Mouse (Mus musculus) forebrain, embryonic 15.5 days (tissue): ENCODE results near the gene Eif5a. TPM values are rescaled to one million over a fixed set of nuclear protein-coding genes. Genes with fewer than 3 reads are reported as not detected.
A peak's percentile ranks its signal among the peaks of the same experiment; 100 is the strongest.

ENCODE experiments used
- ATAC-seq: fragments of 200-750 bp; cut with Nextera tagmentation; replicated peaks from 2 replicates; pipeline ENCODE4 v1.8.0; 2017; ENCODE audit warnings: mild to moderate bottlenecking, moderate TSS enrichment, moderate library complexity
- H3K27ac ChIP-seq: fragments of 300-500 bp; sonication (generic); replicated peaks from 2 replicates; pipeline ENCODE4 v1.5.1; 2015; ENCODE audit warnings: mild to moderate bottlenecking, inconsistent platforms
- H3K27me3 ChIP-seq: fragments of 300-500 bp; sonication (generic); 2 replicates; pipeline ENCODE4 v1.6.1; 2015; ENCODE audit warnings: inconsistent platforms
- H3K36me3 ChIP-seq: fragments of 300-500 bp; sonication (generic); 2 replicates; pipeline ENCODE4 v1.6.1; 2015; ENCODE audit warnings: mild to moderate bottlenecking, inconsistent platforms
- H3K4me1 ChIP-seq: fragments of 300-500 bp; sonication (generic); 2 replicates; pipeline ENCODE4 v1.6.1; 2015; ENCODE audit warnings: inconsistent platforms
- H3K4me2 ChIP-seq: fragments of 300-500 bp; sonication (generic); replicated peaks from 2 replicates; pipeline ENCODE4 v1.6.1; 2015; ENCODE audit warnings: mild to moderate bottlenecking, inconsistent platforms
- H3K4me3 ChIP-seq: fragments of 300-500 bp; sonication (generic); 2 replicates; pipeline ENCODE4 v1.5.1; 2015; ENCODE audit warnings: mild to moderate bottlenecking, inconsistent platforms
- H3K9ac ChIP-seq: fragments of 300-500 bp; sonication (generic); replicated peaks from 2 replicates; pipeline ENCODE4 v1.6.1; 2015; ENCODE audit warnings: mild to moderate bottlenecking, inconsistent platforms
- H3K9me3 ChIP-seq: fragments of 300-500 bp; sonication (generic); 2 replicates; pipeline ENCODE4 v1.6.1; 2016; ENCODE audit warnings: inconsistent platforms
- WGBS: fragments of 180-500 bp; shearing (Covaris S2); methylation state at CpG from one replicate; pipeline ENCODE4 v1.1.7; 2015; ENCODE audit warnings: mixed read lengths; 5-methylcytosine and 5-hydroxymethylcytosine counted together
- polyA plus RNA-seq: library from polyadenylated mRNA; unstranded; fragments of >200 nt; fragmentation: Nextera tagmentation; extraction: Ambion mirVana; gene quantifications from 2 replicates; pipeline ENCODE4 v1.2.1, GENCODE M21; 2015

The Eif5a gene
- polyA plus RNA-seq, 1 experiment from 2014 or later, result 1,167 TPM

DNA sequence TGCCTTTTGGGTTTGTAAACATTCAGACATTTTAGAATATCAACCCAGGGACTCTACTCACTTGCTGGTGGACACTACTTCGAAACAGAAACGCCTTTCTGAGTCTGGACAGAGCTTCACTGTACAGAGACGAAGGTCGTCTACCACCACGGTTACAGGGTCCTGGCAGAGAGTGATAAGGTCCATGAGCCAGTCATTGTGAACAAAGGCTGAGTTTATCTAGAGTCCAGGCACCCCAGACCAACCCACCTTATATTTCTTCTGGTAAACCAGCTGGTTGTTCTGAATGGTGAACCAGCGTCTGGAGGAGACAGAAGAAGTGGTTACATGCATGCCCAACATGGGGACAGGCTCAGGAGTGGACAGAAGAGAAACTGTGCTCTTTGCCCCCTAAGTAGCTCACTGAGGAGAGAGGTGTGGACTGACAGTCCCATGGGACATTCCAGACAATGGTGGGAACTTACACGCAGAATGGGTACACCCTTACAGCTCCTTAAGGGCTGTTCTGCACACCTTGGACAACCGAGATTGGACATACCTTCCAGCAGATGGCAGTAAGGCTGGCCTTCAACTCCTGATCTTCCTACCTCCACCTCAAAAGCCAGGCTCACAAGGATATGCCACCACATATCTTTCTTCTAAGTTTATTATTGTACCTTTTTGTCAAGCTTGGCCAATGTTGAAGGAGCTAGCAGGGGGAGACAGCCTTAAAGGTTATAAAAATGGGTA, 34.7 kb downstream of the Eif5a start:
- H3K4me3 ChIP-seq, result no peak overlapping the region
- H3K27me3 ChIP-seq, result 0 out of 2 replicates have a peak, but pooled peaks cover 4% of the 10 kb centered on the region
- no peaks in the 10 kb centered on the region for H3K4me1 ChIP-seq
- no peaks in the 10 kb centered on the region for H3K36me3 ChIP-seq
- no peak for ATAC-seq
- no peak overlapping the region for H3K4me2 ChIP-seq
- H3K27ac ChIP-seq, result no peak overlapping the region
- WGBS, result 73% methylated on average over 8 of the region's 8 CpGs
- no peaks in the 10 kb centered on the region for H3K9me3 ChIP-seq
- no peak overlapping the region for H3K9ac ChIP-seq

- Histone ChIP-seq H3K27ac (no peak overlapping the region), H3K9me3 (no peaks in the 10 kb centered on the region), H3K27me3 (peaks cover 17% of the 10 kb centered on the region), H3K4me2 (no peak overlapping the region), H3K4me1 (peaks cover 11% of the 10 kb centered on the region), H3K9ac (no peak overlapping the region), H3K36me3 (no peaks in the 10 kb centered on the region), H3K4me3 (no peak overlapping the region)
- WGBS, result 83% methylated on average over 8 of the region's 8 CpGs
- no peak for ATAC-seq
Measured at GRCm38 (mm10) chr11:69884663-69885062, 37.1 kb downstream of the Eif5a start.

- H3K36me3 ChIP-seq, result no peaks in the 10 kb centered on the region
- H3K27ac ChIP-seq, result no peak overlapping the region
- no peak overlapping the region for H3K9ac ChIP-seq
- no peak overlapping the region for H3K4me3 ChIP-seq
- H3K4me2 ChIP-seq, result no peak overlapping the region
- no peak for ATAC-seq
- H3K9me3 ChIP-seq, result no peaks in the 10 kb centered on the region
- H3K27me3 ChIP-seq, result peaks cover 19% of the 10 kb centered on the region
- WGBS, result 86% methylated on average over 9 of the region's 9 CpGs
- H3K4me1 ChIP-seq, result peaks cover 11% of the 10 kb centered on the region
Measured at GRCm38 (mm10) chr11:69884240-69884639, 37.5 kb downstream of the Eif5a start.

GRCm38 (mm10) chr11:69883527-69884151, 38.1 kb downstream of the Eif5a start:
- Histone ChIP-seq H3K36me3 (no peaks in the 10 kb centered on the region), H3K27ac (no peak overlapping the region), H3K9me3 (no peaks in the 10 kb centered on the region), H3K9ac (no peak overlapping the region), H3K4me1 (peaks cover 11% of the 10 kb centered on the region), H3K4me2 (no peak overlapping the region), H3K4me3 (no peak overlapping the region), H3K27me3 (peaks cover 19% of the 10 kb centered on the region)
- no peak for ATAC-seq
- WGBS, result 91% methylated on average over 8 of the region's 8 CpGs

GRCm38 (mm10) chr11:69883066-69883465, 38.7 kb downstream of the Eif5a start:
- Histone ChIP-seq H3K4me1 (peaks cover 11% of the 10 kb centered on the region), H3K4me2 (no peak overlapping the region), H3K27ac (no peak overlapping the region), H3K36me3 (no peaks in the 10 kb centered on the region), H3K27me3 (peaks cover 19% of the 10 kb centered on the region), H3K9me3 (no peaks in the 10 kb centered on the region), H3K9ac (no peak overlapping the region), H3K4me3 (no peak overlapping the region)
- 63% methylated on average over 4 of the region's 4 CpGs for WGBS
- no peak for ATAC-seq

- peaks cover 19% of the 10 kb centered on the region for H3K27me3 ChIP-seq
- WGBS, result 58% methylated on average over 21 of the region's 21 CpGs
- H3K4me2 ChIP-seq, result peak overlapping the region; percentile 56
- H3K9me3 ChIP-seq, result no peaks in the 10 kb centered on the region
- no peak overlapping the region for H3K27ac ChIP-seq
- ATAC-seq, result no peak
- peak overlapping the region; percentile 36 for H3K4me3 ChIP-seq
- no peaks in the 10 kb centered on the region for H3K36me3 ChIP-seq
- H3K4me1 ChIP-seq, result peaks cover 15% of the 10 kb centered on the region
- no peak overlapping the region; the same call in 1 of the 2 replicates for H3K9ac ChIP-seq
Measured at GRCm38 (mm10) chr11:69881787-69882670, 39.7 kb downstream of the Eif5a start.

DNA sequence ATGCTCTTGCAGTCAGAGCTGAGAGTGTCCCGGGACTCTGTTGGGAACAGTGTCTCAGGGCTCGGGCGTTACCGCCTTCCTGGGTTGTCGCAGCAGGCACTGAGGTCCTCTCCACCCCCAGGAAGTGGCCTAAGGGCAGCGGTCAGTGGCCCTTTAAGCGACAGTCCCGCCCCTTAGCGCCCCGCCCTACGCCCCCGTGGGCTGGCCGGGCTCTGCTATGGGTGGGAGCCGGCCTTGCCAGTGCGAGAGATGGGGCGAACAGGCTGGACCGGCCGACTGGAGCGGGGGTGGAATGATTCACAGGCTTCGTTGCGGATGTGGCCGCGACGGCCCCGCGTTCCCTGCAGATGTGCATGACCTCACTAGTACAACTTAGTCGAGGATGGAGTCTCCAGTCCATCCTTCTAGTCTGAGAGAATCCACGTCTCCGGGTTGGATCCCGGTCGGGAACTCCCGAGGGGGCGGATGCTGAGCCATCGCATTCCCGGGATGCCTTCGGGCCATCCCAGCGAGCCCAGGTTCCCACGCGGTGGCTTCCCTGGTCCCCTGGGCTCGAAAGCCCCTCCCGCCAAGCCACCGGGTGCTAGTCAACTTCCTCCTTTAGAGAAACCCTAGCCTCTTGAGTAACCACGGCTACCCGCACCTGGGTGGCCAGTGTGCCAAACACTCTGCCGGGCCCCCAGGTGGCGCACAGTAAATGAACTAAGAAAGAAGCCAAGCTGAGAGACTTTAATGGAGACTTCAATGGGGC, 40.7 kb downstream of the Eif5a start, which contains the start of gene Kctd11:
Kctd11 (minus strand) TSS at position 554 of the 751 bp plus-strand sequence.
- Histone ChIP-seq H3K9me3 (no peaks in the 10 kb centered on the region), H3K4me2 (peak within 1 kb of the TSS; percentile 56), H3K36me3 (no peaks in the 10 kb centered on the region), H3K27me3 (peaks cover 19% of the 10 kb centered on the region), H3K4me3 (peak within 1 kb of the TSS; percentile 36), H3K9ac (peak within 1 kb of the TSS; percentile 40), H3K27ac (0 out of 2 replicates have a peak within 1 kb of the TSS, but pooled peaks have one; percentile 20), H3K4me1 (peaks cover 17% of the 10 kb centered on the region)
- peak; percentile 78 for ATAC-seq
- under 1% methylated on average over 46 of the region's 46 CpGs for WGBS

DNA sequence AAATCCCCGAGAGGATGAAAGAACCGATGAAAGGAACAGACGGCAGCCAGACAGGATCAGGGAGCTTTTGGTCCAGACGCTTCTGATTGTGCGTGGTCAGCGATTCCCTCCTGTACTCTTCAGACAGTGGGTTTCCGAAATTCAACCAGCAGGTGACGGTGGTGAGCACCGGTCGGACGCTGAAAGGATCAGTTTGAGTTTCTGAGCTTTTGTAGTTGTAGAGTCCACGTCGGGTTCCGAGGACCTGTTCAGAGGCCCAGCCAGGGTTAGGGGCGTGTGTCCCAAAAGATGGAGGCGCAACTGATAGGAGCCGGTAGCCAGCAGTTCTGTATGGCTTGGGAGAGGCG, 41.3 kb downstream of the Eif5a start:
- Histone ChIP-seq H3K9me3 (no peaks in the 10 kb centered on the region), H3K27me3 (peaks cover 19% of the 10 kb centered on the region), H3K27ac (0 out of 2 replicates have a peak overlapping the region, but pooled peaks have one; percentile 20), H3K4me3 (peak overlapping the region; percentile 36), H3K9ac (peak overlapping the region; percentile 40), H3K4me1 (peaks cover 17% of the 10 kb centered on the region), H3K4me2 (peak overlapping the region; percentile 56), H3K36me3 (no peaks in the 10 kb centered on the region)
- 2% methylated on average over 18 of the region's 18 CpGs for WGBS
- peak; percentile 32 for ATAC-seq

- WGBS, result 61% methylated on average over 15 of the region's 15 CpGs
- Histone ChIP-seq H3K9ac (no peak overlapping the region), H3K9me3 (no peaks in the 10 kb centered on the region)
Measured at GRCm38 (mm10) chr11:69879711-69880110, 42.0 kb downstream of the Eif5a start.

GRCm38 (mm10) chr11:69878952-69879351, 42.8 kb downstream of the Eif5a start:
- H3K4me3 ChIP-seq, result no peak overlapping the region
- no peak overlapping the region for H3K4me2 ChIP-seq
- ATAC-seq, result no peak
- H3K27me3 ChIP-seq, result peaks cover 19% of the 10 kb centered on the region
- no peaks in the 10 kb centered on the region for H3K36me3 ChIP-seq
- no peak overlapping the region for H3K27ac ChIP-seq
- WGBS, result 92% methylated on average over 6 of the region's 6 CpGs
- no peak overlapping the region for H3K9ac ChIP-seq
- H3K9me3 ChIP-seq, result no peaks in the 10 kb centered on the region
- peaks cover 17% of the 10 kb centered on the region for H3K4me1 ChIP-seq

More at GRCm38 (mm10) chr11:69879711-69880110, 42.0 kb downstream of the Eif5a start:
- Histone ChIP-seq H3K4me2 (peak overlapping the region; percentile 56; the same call in 1 of the 2 replicates), H3K36me3 (no peaks in the 10 kb centered on the region), H3K27me3 (peaks cover 19% of the 10 kb centered on the region), H3K27ac (no peak overlapping the region), H3K4me1 (peaks cover 17% of the 10 kb centered on the region), H3K4me3 (0 out of 2 replicates have a peak overlapping the region, but pooled peaks have one; percentile 36)
- no peak for ATAC-seq

DNA sequence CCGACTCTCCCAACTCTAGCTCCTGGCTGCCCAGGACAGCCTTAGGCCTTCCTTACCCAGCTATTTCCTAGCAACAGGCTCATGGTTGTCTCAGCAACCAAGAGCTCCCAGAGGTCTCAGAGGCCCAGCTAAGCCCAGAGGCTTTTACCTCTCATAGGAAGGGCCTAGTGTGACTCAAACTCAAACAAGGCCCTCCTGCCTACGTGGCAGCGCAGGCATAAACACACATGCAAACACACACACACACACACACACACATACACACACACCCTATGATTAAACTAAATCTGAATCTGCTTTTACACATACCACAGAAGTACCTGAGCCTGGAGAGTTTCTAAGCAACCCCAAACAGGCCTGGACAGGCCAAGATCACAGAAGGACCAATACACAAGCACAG, 43.4 kb downstream of the Eif5a start:
- no peaks in the 10 kb centered on the region for H3K9me3 ChIP-seq
- no peak for ATAC-seq
- no peak overlapping the region for H3K4me3 ChIP-seq
- peaks cover 19% of the 10 kb centered on the region for H3K27me3 ChIP-seq
- H3K4me1 ChIP-seq, result peaks cover 17% of the 10 kb centered on the region
- H3K4me2 ChIP-seq, result no peak overlapping the region
- 85% methylated on average over 3 of the region's 3 CpGs for whole genome bisulfite sequencing
- no peak overlapping the region for H3K27ac ChIP-seq
- no peaks in the 10 kb centered on the region for H3K36me3 ChIP-seq
- H3K9ac ChIP-seq, result no peak overlapping the region
